Mouse (Mus musculus) liver, postnatal 0 days (tissue): ENCODE measurements around the gene Kcnip2. TPM values are rescaled to one million over a fixed set of nuclear protein-coding genes. Genes with fewer than 3 reads are reported as not detected.

Experiments
- ATAC-seq: fragments of 200-750 bp; cut with Nextera tagmentation; 2 replicates; pipeline ENCODE4 v1.8.0; 2017; ENCODE audit warnings: mild to moderate bottlenecking, moderate library complexity
- DNase-seq: peaks from one replicate; pipeline ENCODE4 v3.0.0-alpha.2; 2016
- H3K27ac ChIP-seq: fragments of 300-500 bp; sonication (generic); 2 replicates; pipeline ENCODE4 v1.5.1; 2014; ENCODE audit warnings: antibody characterized with exemption, moderate library complexity, mild to moderate bottlenecking, low read depth
- H3K27me3 ChIP-seq: fragments of 300-500 bp; sonication (generic); 2 replicates; pipeline ENCODE4 v1.6.1; 2014; ENCODE audit warnings: low read length, control low read depth, mixed read lengths; ENCODE audit not compliant: insufficient read depth
- H3K36me3 ChIP-seq: fragments of 300-500 bp; sonication (generic); replicated peaks from 2 replicates; pipeline ENCODE4 v1.6.1; 2014; ENCODE audit warnings: mild to moderate bottlenecking, control low read depth, low read length, moderate library complexity, mixed read lengths; ENCODE audit not compliant: insufficient read depth
- H3K4me1 ChIP-seq: fragments of 300-500 bp; sonication (generic); 2 replicates; pipeline ENCODE4 v1.6.1; 2014; ENCODE audit warnings: antibody characterized with exemption, mild to moderate bottlenecking, control low read depth; ENCODE audit not compliant: insufficient read depth
- H3K4me2 ChIP-seq: fragments of 300-500 bp; sonication (generic); 2 replicates; pipeline ENCODE4 v1.6.1; 2014; ENCODE audit warnings: low read depth, mild to moderate bottlenecking, low read length, moderate library complexity, mixed read lengths
- H3K4me3 ChIP-seq: fragments of 300-500 bp; sonication (generic); 2 replicates; pipeline ENCODE4 v1.5.1; 2014; ENCODE audit warnings: low read depth, low read length
- H3K9ac ChIP-seq: fragments of 300-500 bp; sonication (generic); replicated peaks from 2 replicates; pipeline ENCODE4 v1.6.1; 2014; ENCODE audit warnings: mild to moderate bottlenecking, moderate library complexity
- H3K9me3 ChIP-seq: fragments of 300-500 bp; sonication (generic); 2 replicates; pipeline ENCODE4 v1.6.1; 2016; ENCODE audit warnings: mild to moderate bottlenecking, control low read depth, low read length, mixed read lengths
- CTCF ChIP-seq: sonication (generic); IDR thresholded peaks from 2 replicates; pipeline ENCODE4 v1.5.1; 2016; ENCODE audit warnings: antibody characterized with exemption, low read depth
- EP300 ChIP-seq: IDR thresholded peaks from 2 replicates; pipeline ENCODE4 v1.6.1; 2016; ENCODE audit warnings: antibody characterized with exemption, low read depth, mild to moderate bottlenecking
- WGBS: fragments of 180-500 bp; shearing (Covaris S2); extraction: QIAGEN DNeasy Blood & Tissue Kit; methylation state at CpG from one replicate; pipeline ENCODE4 v1.1.7; 2014; ENCODE audit not compliant: insufficient replicate concordance; 5-methylcytosine and 5-hydroxymethylcytosine counted together
- polyA plus RNA-seq: library from polyadenylated mRNA; unstranded; fragments of >200 nt; fragmentation: Nextera tagmentation; extraction: Ambion mirVana; gene quantifications from 2 replicates; pipeline ENCODE4 v1.2.1, GENCODE M21; 2015

Gene Kcnip2
- 0.59 and 0.71 TPM in 2 replicates for polyA plus RNA-seq

DNA sequence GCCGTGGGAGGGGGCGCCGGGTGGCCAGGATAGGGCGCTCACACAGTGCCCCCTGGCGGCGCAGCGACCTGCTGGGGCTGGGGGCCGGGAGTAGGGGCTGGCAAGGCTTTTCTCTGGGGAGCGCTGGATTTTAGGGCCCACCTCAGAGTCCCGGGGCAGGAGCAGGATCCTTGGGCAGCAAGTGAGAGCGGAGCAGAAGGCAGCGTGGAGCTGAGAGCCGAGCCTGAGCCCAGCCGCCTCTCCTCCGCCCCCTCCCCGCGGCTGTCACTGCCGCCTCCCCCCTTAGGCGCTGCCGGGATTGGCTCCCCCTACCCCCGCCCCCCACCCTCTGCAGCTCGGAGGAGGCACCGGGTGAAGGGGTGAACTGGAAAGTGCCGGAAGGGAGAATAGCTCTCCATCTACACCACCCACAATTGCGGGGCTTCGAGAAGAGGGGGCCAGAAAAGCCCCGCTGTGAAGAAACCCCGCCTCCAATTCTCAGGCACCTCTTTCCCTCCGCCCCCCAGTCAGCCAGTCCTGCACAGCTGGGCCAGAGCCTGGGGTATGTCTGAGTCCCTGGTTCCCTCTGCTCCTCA lies at the start of gene Kcnip2:
Gene Kcnip2, minus strand, starts transcription at position 231 of the 575 bp plus-strand sequence.
- no peaks in the 10 kb centered on the region for H3K9me3 ChIP-seq
- 0 out of 2 replicates have a peak, but pooled peaks cover 2% of the 10 kb centered on the region for H3K36me3 ChIP-seq
- TF ChIP-seq EP300 (no peak), CTCF (peak; percentile 40)
- WGBS = 2% methylated on average over 24 of the region's 29 CpGs
- no peak within 1 kb of the TSS for H3K27ac ChIP-seq
- H3K4me1 ChIP-seq = peaks cover 18% of the 10 kb centered on the region
- peak; percentile 74 for ATAC-seq
- H3K27me3 ChIP-seq = peaks cover 30% of the 10 kb centered on the region
- H3K4me2 ChIP-seq = peak within 1 kb of the TSS; percentile 67
- peak; percentile 59 for DNase-seq
- H3K4me3 ChIP-seq = peak within 1 kb of the TSS; percentile 29
- peak within 1 kb of the TSS; percentile 46; the same call in 1 of the 2 replicates for H3K9ac ChIP-seq

DNA sequence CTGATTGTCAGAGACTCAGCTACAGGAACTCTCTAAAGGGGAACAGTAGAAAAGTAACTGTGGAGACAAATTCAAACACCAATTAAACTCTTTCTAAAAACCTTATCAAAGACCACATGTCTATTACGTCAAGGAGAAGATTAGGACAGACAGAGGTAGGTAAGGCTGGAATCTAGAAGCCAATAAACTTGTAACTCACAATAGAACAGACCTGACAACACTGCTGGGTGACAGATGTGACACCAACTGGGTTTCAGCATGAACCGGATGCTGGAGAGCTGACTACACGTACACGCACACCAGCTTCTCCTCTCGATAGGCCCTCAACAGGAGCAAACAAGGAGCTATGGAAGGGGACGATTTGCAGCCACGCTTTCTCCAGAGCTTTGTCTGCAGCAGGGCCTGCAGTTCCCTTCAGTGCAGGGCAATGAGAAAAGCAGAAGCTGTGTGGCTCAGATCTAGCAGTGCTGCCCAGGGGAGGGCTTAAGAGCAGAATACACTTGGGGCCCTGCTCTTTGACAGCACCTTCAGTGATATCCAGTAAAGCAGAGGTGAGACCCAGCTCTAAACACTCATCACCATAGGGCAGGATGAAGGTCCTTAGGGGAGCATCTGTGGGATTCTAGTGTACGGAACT lies 39.5 kb upstream of the Kcnip2 start:
- no peaks in the 10 kb centered on the region for H3K36me3 ChIP-seq
- H3K27me3 ChIP-seq = no peaks in the 10 kb centered on the region
- no peak overlapping the region for H3K9ac ChIP-seq
- H3K9me3 ChIP-seq = no peaks in the 10 kb centered on the region
- H3K4me2 ChIP-seq = no peak overlapping the region
- DNase-seq (no peak), ATAC-seq (no peak)
- 56% methylated on average over 8 of the region's 8 CpGs for WGBS
- H3K4me3 ChIP-seq = no peak overlapping the region
- H3K27ac ChIP-seq = no peak overlapping the region
- no peak for TF ChIP-seq CTCF
- no peak for TF ChIP-seq EP300
- no peaks in the 10 kb centered on the region for H3K4me1 ChIP-seq

DNA sequence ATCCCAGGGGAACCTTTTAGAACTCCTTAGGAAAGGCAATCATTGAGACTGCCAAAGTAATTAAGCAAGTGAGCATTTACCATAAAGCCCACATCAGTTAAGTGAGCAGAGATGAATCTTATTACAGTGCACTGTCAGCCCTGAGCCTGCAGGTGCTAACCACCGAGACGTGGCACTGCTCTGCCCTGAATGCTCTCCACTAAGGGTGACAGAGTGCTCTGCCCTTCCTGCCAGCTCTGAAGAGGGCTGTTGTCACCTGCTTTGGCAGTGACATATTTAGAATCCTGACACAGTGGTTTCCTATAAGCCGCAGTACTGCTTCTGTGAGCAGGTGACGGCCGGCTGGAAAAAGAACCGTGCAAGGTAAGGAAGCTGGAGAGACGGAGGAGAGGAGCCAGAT lies 38.7 kb upstream of the Kcnip2 start:
- Histone ChIP-seq H3K9ac (no peak overlapping the region), H3K27me3 (no peaks in the 10 kb centered on the region), H3K36me3 (no peaks in the 10 kb centered on the region), H3K4me1 (no peaks in the 10 kb centered on the region), H3K4me2 (no peak overlapping the region), H3K9me3 (no peaks in the 10 kb centered on the region), H3K4me3 (no peak overlapping the region), H3K27ac (no peak overlapping the region)
- 75% methylated on average over 7 of the region's 7 CpGs for WGBS
- ATAC-seq (no peak), DNase-seq (no peak)
- TF ChIP-seq EP300 (no peak), CTCF (no peak)

DNA sequence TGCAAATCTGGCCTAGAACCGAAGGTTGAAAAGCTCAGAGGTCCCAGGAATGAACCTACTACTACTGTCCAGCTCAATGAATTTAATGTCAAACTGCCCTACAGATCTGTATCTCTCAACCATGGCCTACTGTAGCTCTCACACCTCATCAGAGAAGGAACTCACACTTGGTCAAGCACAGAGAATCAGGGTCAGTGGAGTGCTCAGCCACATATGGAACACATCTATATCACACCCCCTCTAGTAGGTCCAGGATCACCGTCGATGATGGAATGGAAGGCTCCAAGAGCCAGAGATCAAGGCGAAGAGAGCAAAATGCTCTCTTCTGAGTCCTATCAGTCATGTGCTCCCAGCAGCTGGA lies 31.9 kb upstream of the Kcnip2 start:
- ATAC-seq (no peak), DNase-seq (no peak)
- WGBS = 88% methylated on average over 4 of the region's 4 CpGs

DNA sequence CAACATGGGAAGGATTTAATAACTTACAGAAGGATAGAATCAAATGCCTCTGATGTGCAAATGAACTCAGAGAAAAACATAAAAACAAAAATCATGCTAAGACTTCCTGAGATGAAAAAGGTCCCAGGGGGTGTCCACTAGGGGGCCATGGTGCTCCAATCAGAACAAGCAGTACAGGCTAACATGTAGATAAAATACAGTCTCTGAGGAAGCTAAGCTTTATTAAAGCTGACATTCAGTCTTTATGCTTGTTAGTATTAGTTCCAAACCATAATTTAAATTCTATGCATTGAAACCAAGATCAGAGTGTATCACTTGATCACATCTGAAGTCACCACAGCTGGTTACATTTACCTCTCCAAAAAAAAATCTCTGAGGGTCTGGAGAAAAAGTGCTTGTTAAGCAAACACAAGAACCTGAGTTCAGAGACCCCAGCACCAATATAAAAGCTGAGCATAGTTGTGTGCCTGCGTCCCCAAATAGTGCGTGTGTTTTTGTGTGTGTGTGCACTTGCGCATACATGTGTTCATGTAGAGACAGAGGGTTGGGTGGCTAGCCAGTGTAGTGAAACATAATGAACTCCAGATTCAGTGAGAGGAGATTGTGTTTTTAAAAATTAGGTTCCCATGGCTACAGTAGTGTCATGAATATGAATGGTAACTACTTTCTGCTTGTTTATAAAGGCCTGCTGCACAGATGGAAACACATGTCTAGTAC lies 31.3 kb upstream of the Kcnip2 start:
- 95% methylated on average over 3 of the region's 3 CpGs for WGBS
- peaks cover 7% of the 10 kb centered on the region for H3K4me1 ChIP-seq
- ATAC-seq = no peak
- no peaks in the 10 kb centered on the region for H3K9me3 ChIP-seq
- H3K4me3 ChIP-seq = no peak overlapping the region
- no peak overlapping the region for H3K4me2 ChIP-seq
- H3K9ac ChIP-seq = no peak overlapping the region
- no peak overlapping the region for H3K27ac ChIP-seq
- H3K36me3 ChIP-seq = no peaks in the 10 kb centered on the region
- peak; percentile 49 for TF ChIP-seq CTCF
- TF ChIP-seq EP300 = no peak
- no peak for DNase-seq
- H3K27me3 ChIP-seq = no peaks in the 10 kb centered on the region

More for the DNA sequence above, 31.9 kb upstream of the Kcnip2 start:
- Histone ChIP-seq H3K4me2 (no peak overlapping the region), H3K4me1 (peaks cover 7% of the 10 kb centered on the region), H3K4me3 (no peak overlapping the region), H3K9me3 (no peaks in the 10 kb centered on the region), H3K9ac (no peak overlapping the region), H3K27ac (no peak overlapping the region), H3K36me3 (no peaks in the 10 kb centered on the region), H3K27me3 (no peaks in the 10 kb centered on the region)
- TF ChIP-seq CTCF (no peak), EP300 (no peak)

DNA sequence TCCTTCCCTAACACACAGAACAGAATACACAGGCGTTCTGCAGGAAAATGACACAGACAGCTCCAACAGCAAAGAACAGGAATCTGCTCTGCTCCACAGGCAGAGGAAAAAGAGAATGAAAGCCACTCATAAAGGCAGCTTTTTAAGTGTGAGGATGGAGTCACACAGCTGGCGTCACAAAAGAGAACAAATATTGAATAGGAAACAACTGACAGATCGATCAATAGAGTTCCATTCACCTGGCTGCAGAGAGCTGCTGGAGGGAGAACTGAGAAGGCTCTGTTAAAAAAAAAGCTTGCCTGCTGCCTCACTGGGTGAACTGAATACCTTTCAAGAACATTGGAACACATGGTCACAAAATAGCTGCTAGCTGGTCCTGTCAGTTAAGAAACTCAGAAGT lies 28.3 kb upstream of the Kcnip2 start:
- H3K4me2 ChIP-seq = no peak overlapping the region
- no peak overlapping the region for H3K4me3 ChIP-seq
- H3K9ac ChIP-seq = no peak overlapping the region
- 61% methylated on average over 3 of the region's 3 CpGs for WGBS
- H3K36me3 ChIP-seq = no peaks in the 10 kb centered on the region
- peak; percentile 58; the same call in 1 of the 2 replicates for ATAC-seq
- H3K27me3 ChIP-seq = no peaks in the 10 kb centered on the region
- DNase-seq = no peak
- peaks cover 7% of the 10 kb centered on the region for H3K4me1 ChIP-seq
- TF ChIP-seq EP300 (no peak), CTCF (no peak)
- no peaks in the 10 kb centered on the region for H3K9me3 ChIP-seq
- H3K27ac ChIP-seq = no peak overlapping the region
